Mouse (Mus musculus): ENCODE results near the gene Csnk2a2. TPM values are rescaled to one million over a fixed set of nuclear protein-coding genes. Genes with fewer than 3 reads are reported as not detected.
A peak's percentile ranks its signal among the peaks of the same experiment; 100 is the strongest.

Gene Csnk2a2
- polyA plus RNA-seq, 2 experiments from 2014 or later, result 13.9 to 14.2 TPM

- ATAC-seq, result no peak
Measured at GRCm38 (mm10) chr8:95470008-95470407, 19.8 kb downstream of the Csnk2a2 start.

- no peak for ATAC-seq
Measured at GRCm38 (mm10) chr8:95468995-95469394, 20.8 kb downstream of the Csnk2a2 start.

- no peak for ATAC-seq
Measured at GRCm38 (mm10) chr8:95466543-95466942, 23.3 kb downstream of the Csnk2a2 start.

GRCm38 (mm10) chr8:95452518-95452917, 37.3 kb downstream of the Csnk2a2 start:
- ATAC-seq, result no peak

- no peak for ATAC-seq
Measured at GRCm38 (mm10) chr8:95450271-95450670, 39.6 kb downstream of the Csnk2a2 start.

- ATAC-seq, result no peak
Measured at GRCm38 (mm10) chr8:95447661-95448060, 42.2 kb downstream of the Csnk2a2 start.

GRCm38 (mm10) chr8:95445042-95445441, 44.8 kb downstream of the Csnk2a2 start:
- ATAC-seq, result no peak

GRCm38 (mm10) chr8:95441491-95442039, 48.3 kb downstream of the Csnk2a2 start:
- ATAC-seq, result no peak

GRCm38 (mm10) chr8:95440168-95440709, 49.6 kb downstream of the Csnk2a2 start:
- no peak for ATAC-seq

GRCm38 (mm10) chr8:95439421-95439820, 50.4 kb downstream of the Csnk2a2 start:
- no peak for ATAC-seq

- no peak for ATAC-seq
Measured at GRCm38 (mm10) chr8:95437341-95437992, 52.4 kb downstream of the Csnk2a2 start.

GRCm38 (mm10) chr8:95435930-95436329, 53.9 kb downstream of the Csnk2a2 start:
- no peak for ATAC-seq

- ATAC-seq, result no peak
Measured at GRCm38 (mm10) chr8:95435471-95435870, 54.4 kb downstream of the Csnk2a2 start.

- ATAC-seq, result peak; percentile 97
Measured at GRCm38 (mm10) chr8:95434686-95435439, 55.0 kb downstream of the Csnk2a2 start, which contains the start of gene Cfap20. TSS of gene Cfap20 (minus strand) at chr8:95434869.

GRCm38 (mm10) chr8:95434233-95434632, 55.6 kb downstream of the Csnk2a2 start:
- ATAC-seq, result no peak

GRCm38 (mm10) chr8:95433124-95433523, 56.7 kb downstream of the Csnk2a2 start:
- ATAC-seq, result no peak

- no peak for ATAC-seq
Measured at GRCm38 (mm10) chr8:95432471-95432870, 57.4 kb downstream of the Csnk2a2 start.

- ATAC-seq, result no peak
Measured at GRCm38 (mm10) chr8:95429945-95430344, 59.9 kb downstream of the Csnk2a2 start.

- peak; percentile 56 for ATAC-seq
Measured at GRCm38 (mm10) chr8:95427594-95428535, 62.0 kb downstream of the Csnk2a2 start.

- no peak for ATAC-seq
Measured at GRCm38 (mm10) chr8:95426781-95427281, 63.0 kb downstream of the Csnk2a2 start.

GRCm38 (mm10) chr8:95424682-95425081, 65.2 kb downstream of the Csnk2a2 start:
- ATAC-seq, result no peak

- no peak for ATAC-seq
Measured at GRCm38 (mm10) chr8:95422193-95422810, 67.5 kb downstream of the Csnk2a2 start.
